Mouse (Mus musculus) embryonic fibroblast, embryonic 13.5 days (primary cell): ENCODE data around the gene Rabgap1l.

Experiments used
- CTCF ChIP-seq: IDR thresholded peaks from 2 replicates; pipeline ENCODE4 v1.5.1; 2011; ENCODE audit warnings: mild to moderate bottlenecking, control low read depth, low read length, moderate library complexity, borderline replicate concordance; ENCODE audit not compliant: insufficient read depth
- POLR2A ChIP-seq: IDR thresholded peaks from 2 replicates; pipeline ENCODE4 v1.6.1; 2011; ENCODE audit warnings: low read depth, mild to moderate bottlenecking, control low read depth, low read length, moderate library complexity

DNA sequence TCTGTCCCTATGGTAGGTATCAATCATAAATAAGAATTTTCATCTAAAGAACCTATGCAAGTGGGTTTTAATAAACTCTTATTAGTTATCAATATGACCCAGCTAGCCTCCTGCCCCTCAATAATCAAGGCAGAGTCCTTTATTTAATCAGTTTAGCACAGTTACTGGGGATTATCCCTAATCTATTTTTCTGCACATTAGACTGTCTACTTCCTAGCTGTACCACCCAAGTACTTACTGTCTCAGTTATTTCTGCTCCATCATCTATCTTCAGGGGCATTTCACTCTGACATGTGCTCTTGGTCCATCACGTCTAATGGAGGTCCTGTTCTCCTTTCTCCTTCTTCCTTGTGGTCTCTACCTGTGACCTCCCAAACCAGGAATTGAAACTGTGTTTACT lies 494.1 kb downstream of the Rabgap1l start:
- TF ChIP-seq POLR2A = no peak
- TF ChIP-seq CTCF = no peak
